Mouse (Mus musculus) embryonic facial prominence, embryonic 14.5 days (tissue): ENCODE measurements around the gene Gm45808. TPM values are rescaled to one million over a fixed set of nuclear protein-coding genes. Genes with fewer than 3 reads are reported as not detected.
"Not testable (repeated sequence)": the region's sequence is repeated elsewhere in the genome, so short reads cannot be mapped to it uniquely, and the experiment has no call there.

ENCODE experiments used
- ATAC-seq: fragments of 200-750 bp; cut with Nextera tagmentation; 2 replicates; pipeline ENCODE4 v1.8.0; 2017; ENCODE audit warnings: low read depth, moderate number of reproducible peaks, moderate TSS enrichment
- DNase-seq: peaks from one replicate; pipeline ENCODE4 v3.0.0-alpha.2; 2015; ENCODE audit warnings: low spot score
- H3K27ac ChIP-seq: fragments of 300-500 bp; sonication (generic); replicated peaks from 2 replicates; pipeline ENCODE4 v1.5.1; 2014; ENCODE audit warnings: low read depth, mild to moderate bottlenecking, low read length, moderate library complexity
- H3K27me3 ChIP-seq: fragments of 300-500 bp; sonication (generic); replicated peaks from 2 replicates; pipeline ENCODE4 v1.6.1; 2014; ENCODE audit warnings: low read length; ENCODE audit not compliant: control insufficient read depth, insufficient read depth
- H3K36me3 ChIP-seq: fragments of 300-500 bp; sonication (generic); 2 replicates; pipeline ENCODE4 v1.6.1; 2014; ENCODE audit warnings: low read length, mixed read lengths; ENCODE audit not compliant: control insufficient read depth, insufficient read depth
- H3K4me1 ChIP-seq: fragments of 300-500 bp; sonication (generic); 2 replicates; pipeline ENCODE4 v1.6.1; 2014; ENCODE audit warnings: antibody characterized with exemption, low read length; ENCODE audit not compliant: control insufficient read depth, insufficient read depth
- H3K4me2 ChIP-seq: fragments of 300-500 bp; sonication (generic); 2 replicates; pipeline ENCODE4 v1.6.1; 2014; ENCODE audit warnings: low read depth, mild to moderate bottlenecking, low read length, moderate library complexity, mixed read lengths
- H3K4me3 ChIP-seq: fragments of 300-500 bp; sonication (generic); 2 replicates; pipeline ENCODE4 v1.5.1; 2014; ENCODE audit warnings: low read depth, mild to moderate bottlenecking, low read length
- H3K9ac ChIP-seq: fragments of 300-500 bp; sonication (generic); 2 replicates; pipeline ENCODE4 v1.6.1; 2014; ENCODE audit warnings: low read depth, mild to moderate bottlenecking, low read length, moderate library complexity, mixed read lengths
- H3K9me3 ChIP-seq: fragments of 300-500 bp; sonication (generic); 2 replicates; pipeline ENCODE4 v1.6.1; 2016; ENCODE audit warnings: low read length; ENCODE audit not compliant: control insufficient read depth
- WGBS: fragments of 180-500 bp; shearing (Covaris S2); extraction: QIAGEN DNeasy Blood & Tissue Kit; methylation state at CpG from one replicate; pipeline ENCODE4 v1.1.7; 2014; 5-methylcytosine and 5-hydroxymethylcytosine counted together
- polyA plus RNA-seq: library from polyadenylated mRNA; unstranded; fragments of >200 nt; fragmentation: Nextera tagmentation; extraction: Ambion mirVana; gene quantifications from 2 replicates; pipeline ENCODE4 v1.2.1, GENCODE M21; 2014

Gm45808 gene
- polyA plus RNA-seq, 1 experiment from 2014 or later, result not detected

GRCm38 (mm10) chr7:45486158-45486557 lies 453 bp downstream of the Gm45808 start:
- H3K27ac ChIP-seq, result no peak overlapping the region

GRCm38 (mm10) chr7:45484985-45485384 lies 1.6 kb downstream of the Gm45808 start:
- H3K4me3 ChIP-seq, DNase-seq, H3K36me3 ChIP-seq, H3K4me2 ChIP-seq, H3K9ac ChIP-seq, H3K4me1 ChIP-seq, ATAC-seq, H3K27ac ChIP-seq, H3K9me3 ChIP-seq, H3K27me3 ChIP-seq: not testable (repeated sequence)
- 91% methylated on average over 5 of the region's 5 CpGs for WGBS

More at GRCm38 (mm10) chr7:45486158-45486557, 453 bp downstream of the Gm45808 start:
- Histone ChIP-seq H3K9me3 (no peaks in the 10 kb centered on the region), H3K27me3 (no peaks in the 10 kb centered on the region), H3K36me3 (no peaks in the 10 kb centered on the region), H3K4me3 (no peak overlapping the region), H3K4me1 (peaks cover 5% of the 10 kb centered on the region; the same call in 1 of the 2 replicates), H3K9ac (no peak overlapping the region), H3K4me2 (no peak overlapping the region)
- 71% methylated on average over 7 of the region's 7 CpGs for WGBS
- ATAC-seq (no peak), DNase-seq (no peak)

GRCm38 (mm10) chr7:45482166-45482565 lies 4.4 kb downstream of the Gm45808 start:
- no peak overlapping the region for H3K9ac ChIP-seq
- H3K36me3 ChIP-seq, result no peaks in the 10 kb centered on the region
- no peak overlapping the region for H3K4me2 ChIP-seq
- H3K4me3 ChIP-seq, result no peak overlapping the region
- no peaks in the 10 kb centered on the region for H3K27me3 ChIP-seq
- ATAC-seq (no peak), DNase-seq (no peak)
- no peaks in the 10 kb centered on the region for H3K9me3 ChIP-seq
- WGBS, result 70% methylated on average over 1 of the region's 1 CpGs
- no peaks in the 10 kb centered on the region for H3K4me1 ChIP-seq
- H3K27ac ChIP-seq, result no peak overlapping the region

- no peaks in the 10 kb centered on the region for H3K27me3 ChIP-seq
- H3K4me3 ChIP-seq, result no peak within 1 kb of the TSS
- no peak within 1 kb of the TSS for H3K27ac ChIP-seq
- H3K9ac ChIP-seq, result no peak within 1 kb of the TSS
- no peaks in the 10 kb centered on the region for H3K4me1 ChIP-seq
- ATAC-seq, result peak; percentile 75
- peak; percentile 77 for DNase-seq
- 57% methylated on average over 14 of the region's 15 CpGs for WGBS
- H3K36me3 ChIP-seq, result no peaks in the 10 kb centered on the region
- no peaks in the 10 kb centered on the region for H3K9me3 ChIP-seq
- no peak within 1 kb of the TSS for H3K4me2 ChIP-seq
Measured at GRCm38 (mm10) chr7:45481374-45481927, 5.2 kb downstream of the Gm45808 start, which contains the start of gene Tulp2. TSS of gene Tulp2 (plus strand) at chr7:45481877.

GRCm38 (mm10) chr7:45480310-45480709 lies 6.3 kb downstream of the Gm45808 start:
- 77% methylated on average over 3 of the region's 4 CpGs for WGBS

GRCm38 (mm10) chr7:45478774-45479173 lies 7.8 kb downstream of the Gm45808 start:
- Histone ChIP-seq H3K9me3 (no peaks in the 10 kb centered on the region), H3K36me3 (no peaks in the 10 kb centered on the region), H3K27ac (no peak overlapping the region), H3K4me3 (no peak overlapping the region), H3K27me3 (no peaks in the 10 kb centered on the region), H3K9ac (no peak overlapping the region), H3K4me1 (no peaks in the 10 kb centered on the region), H3K4me2 (no peak overlapping the region)
- ATAC-seq, result no peak
- 96% methylated on average over 7 of the region's 7 CpGs for WGBS
- DNase-seq, result no peak

More at GRCm38 (mm10) chr7:45480310-45480709, 6.3 kb downstream of the Gm45808 start:
- not testable (repeated sequence) for H3K4me3 ChIP-seq, H3K4me2 ChIP-seq, H3K9me3 ChIP-seq, H3K4me1 ChIP-seq, H3K27me3 ChIP-seq, DNase-seq, H3K27ac ChIP-seq, H3K9ac ChIP-seq, H3K36me3 ChIP-seq, ATAC-seq

- Histone ChIP-seq H3K36me3 (no peaks in the 10 kb centered on the region), H3K27ac (no peak overlapping the region), H3K27me3 (no peaks in the 10 kb centered on the region), H3K9ac (no peak overlapping the region; the same call in 1 of the 2 replicates), H3K4me2 (no peak overlapping the region), H3K4me1 (no peaks in the 10 kb centered on the region), H3K9me3 (no peaks in the 10 kb centered on the region), H3K4me3 (no peak overlapping the region)
- 4% methylated on average over 3 of the region's 3 CpGs for WGBS
- DNase-seq (peak; percentile 85), ATAC-seq (peak; percentile 45; the same call in 1 of the 2 replicates)
Measured at GRCm38 (mm10) chr7:45477003-45477402, 9.6 kb downstream of the Gm45808 start.

- Histone ChIP-seq H3K9me3 (no peaks in the 10 kb centered on the region), H3K9ac (no peak overlapping the region), H3K4me1 (no peaks in the 10 kb centered on the region), H3K4me3 (no peak overlapping the region), H3K27me3 (no peaks in the 10 kb centered on the region), H3K27ac (no peak overlapping the region), H3K36me3 (no peaks in the 10 kb centered on the region), H3K4me2 (no peak overlapping the region)
- ATAC-seq (no peak), DNase-seq (no peak)
- 31% methylated on average over 1 of the region's 1 CpGs for WGBS
Measured at GRCm38 (mm10) chr7:45476453-45476852, 10.2 kb downstream of the Gm45808 start.
